Mouse (Mus musculus): ENCODE data around the gene Cabp1.
A peak's percentile ranks its signal among the peaks of the same experiment; 100 is the strongest.
"Not testable (repeated sequence)": the region's sequence is repeated elsewhere in the genome, so short reads cannot be mapped to it uniquely, and the experiment has no call there.

The Cabp1 gene

DNA sequence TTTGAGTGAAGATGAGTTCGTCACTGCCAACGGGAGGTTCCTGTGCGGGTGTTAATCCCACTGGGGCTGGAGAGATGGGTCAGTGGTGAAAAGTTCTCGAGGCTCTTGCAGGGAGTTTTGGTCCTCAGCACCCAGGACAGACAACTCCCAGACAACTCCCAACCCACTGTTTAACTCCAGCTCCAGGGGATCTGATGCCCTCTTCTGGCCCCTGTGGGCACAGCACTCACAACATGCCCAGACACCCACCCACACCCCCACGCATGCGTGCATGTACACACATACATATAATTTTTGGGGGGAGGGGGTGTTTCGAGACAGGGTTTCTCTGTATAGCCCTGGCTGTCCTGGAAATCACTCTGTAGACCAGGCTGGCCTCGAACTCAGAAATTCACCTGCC lies 30.6 kb downstream of the Cabp1 start:
- Histone ChIP-seq H3K36me3 (ENCODE audit: insufficient read depth, low read length) (peaks cover 5% of the 10 kb centered on the region; the same call in 1 of the 2 replicates), H3K4me3 (replicated peaks; ENCODE audit: low read length) (peak overlapping the region; percentile 68), H3K4me1 (replicated peaks; ENCODE audit: low read depth, low read length) (peaks cover 81% of the 10 kb centered on the region), H3K27me3 (ENCODE audit: insufficient read depth, low read length) (no peaks in the 10 kb centered on the region), H3K9me3 (ENCODE audit: low read length) (no peaks in the 10 kb centered on the region)
- peak; percentile 43 for TF ChIP-seq CTCF (conservative IDR thresholded peaks at IDR 0.05; ENCODE audit: low read length)
- TF ChIP-seq NANOG (IDR thresholded peaks at IDR 0.05; ENCODE audit: borderline replicate concordance, low read length) = no peak

DNA sequence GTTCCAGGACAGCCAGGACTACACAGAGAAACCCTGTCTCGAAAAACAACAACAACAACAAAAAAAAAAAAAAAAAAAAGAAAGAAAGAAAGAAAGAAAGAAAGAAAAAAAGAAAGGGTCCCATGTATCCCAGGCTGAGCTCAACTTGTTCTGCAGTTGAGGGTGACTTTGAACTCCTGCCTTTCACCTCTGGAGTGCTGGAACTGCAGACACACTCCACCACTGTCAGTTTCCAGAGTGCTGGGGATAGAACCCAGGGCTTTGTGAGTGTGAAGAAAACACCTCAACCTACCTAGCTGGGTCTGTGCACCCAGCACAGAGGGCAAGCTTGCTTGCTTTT lies 32.3 kb downstream of the Cabp1 start:
- H3K27me3 ChIP-seq (ENCODE audit: insufficient read depth, low read length); H3K36me3 ChIP-seq (ENCODE audit: insufficient read depth, low read length); H3K4me3 ChIP-seq (replicated peaks; ENCODE audit: low read length); H3K9me3 ChIP-seq (ENCODE audit: low read length): not testable (repeated sequence)
- peaks cover 68% of the 10 kb centered on the region for H3K4me1 ChIP-seq (replicated peaks; ENCODE audit: low read depth, low read length)

DNA sequence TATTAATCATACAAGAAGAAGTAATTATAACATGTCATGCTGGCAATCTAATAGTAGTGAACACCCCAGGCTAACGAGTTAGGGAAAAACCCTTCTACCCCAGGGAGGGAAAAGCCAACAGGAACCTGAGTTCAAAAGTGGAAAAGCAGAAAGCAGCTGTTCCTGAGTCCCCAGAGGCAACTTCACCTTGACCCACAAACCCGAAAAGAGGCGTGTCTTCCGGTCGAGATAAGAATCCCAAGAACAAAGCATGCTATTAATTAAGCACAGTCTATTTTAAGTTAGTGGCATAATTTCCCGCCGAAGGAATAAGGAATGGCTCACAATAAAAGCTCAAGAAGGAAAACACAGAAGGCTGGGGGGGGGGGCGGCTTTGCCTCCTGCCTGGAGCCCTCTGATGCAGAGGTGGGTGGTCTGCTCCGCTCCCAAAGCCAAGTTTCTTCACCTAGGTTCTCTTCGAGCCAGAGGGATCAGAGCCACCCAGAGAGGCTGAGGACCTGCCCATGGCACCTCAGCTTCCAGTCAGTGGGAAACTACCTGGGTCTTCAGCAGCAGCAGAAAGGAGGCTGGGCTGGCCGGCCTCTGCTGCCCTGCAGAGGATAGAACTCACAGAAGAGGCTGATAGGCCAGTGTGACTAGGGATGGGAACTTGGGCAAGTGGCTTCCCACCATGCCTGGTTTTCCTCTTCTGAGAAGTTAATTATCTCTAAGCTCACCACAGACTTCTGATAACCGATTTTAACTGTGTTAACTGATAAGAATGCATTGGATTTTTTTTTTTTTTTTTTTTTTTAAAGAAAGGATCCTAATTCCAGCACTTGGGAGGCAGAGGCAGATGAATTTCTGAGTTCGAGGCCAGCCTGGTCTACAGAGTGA lies 32.9 kb downstream of the Cabp1 start:
- Histone ChIP-seq H3K4me3 (replicated peaks; ENCODE audit: low read length) (peak overlapping the region; percentile 43), H3K9me3 (ENCODE audit: low read length) (no peaks in the 10 kb centered on the region), H3K4me1 (replicated peaks; ENCODE audit: low read depth, low read length) (peaks cover 68% of the 10 kb centered on the region), H3K27me3 (ENCODE audit: insufficient read depth, low read length) (no peaks in the 10 kb centered on the region), H3K36me3 (ENCODE audit: insufficient read depth, low read length) (peaks cover 3% of the 10 kb centered on the region)
- TF ChIP-seq POU5F1 (IDR thresholded peaks at IDR 0.05; ENCODE audit: borderline replicate concordance, low read length) (no peak), NANOG (IDR thresholded peaks at IDR 0.05; ENCODE audit: borderline replicate concordance, low read length) (no peak), CTCF (conservative IDR thresholded peaks at IDR 0.05; ENCODE audit: low read length) (no peak)

DNA sequence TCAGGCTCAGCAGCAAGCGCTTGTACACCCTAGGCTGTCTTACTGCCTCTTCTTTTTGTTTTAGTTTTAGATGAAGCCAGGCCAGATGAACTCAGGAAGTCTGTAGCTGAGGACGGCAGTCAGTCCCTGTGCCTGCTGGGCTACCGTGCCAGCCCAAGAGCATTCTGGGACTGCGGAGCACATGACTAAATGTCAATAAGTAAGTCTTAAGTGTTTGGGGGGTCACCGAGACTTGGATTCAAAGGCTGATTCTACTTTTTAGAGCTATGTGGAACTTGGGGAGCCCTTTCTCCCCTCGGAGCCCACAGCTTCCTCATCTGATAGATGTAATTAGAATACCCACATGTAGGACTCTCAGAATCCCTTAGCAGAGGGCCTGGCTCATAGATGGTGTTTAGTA lies 33.5 kb downstream of the Cabp1 start:
- Histone ChIP-seq H3K36me3 (ENCODE audit: insufficient read depth, low read length) (peaks cover 9% of the 10 kb centered on the region), H3K4me1 (replicated peaks; ENCODE audit: low read depth, low read length) (peaks cover 70% of the 10 kb centered on the region), H3K9me3 (ENCODE audit: low read length) (no peaks in the 10 kb centered on the region), H3K27me3 (ENCODE audit: insufficient read depth, low read length) (no peaks in the 10 kb centered on the region), H3K4me3 (replicated peaks; ENCODE audit: low read length) (peak overlapping the region; percentile 43)
- TF ChIP-seq NANOG (IDR thresholded peaks at IDR 0.05; ENCODE audit: borderline replicate concordance, low read length) (no peak), CTCF (conservative IDR thresholded peaks at IDR 0.05; ENCODE audit: low read length) (no peak), POU5F1 (IDR thresholded peaks at IDR 0.05; ENCODE audit: borderline replicate concordance, low read length) (no peak)

DNA sequence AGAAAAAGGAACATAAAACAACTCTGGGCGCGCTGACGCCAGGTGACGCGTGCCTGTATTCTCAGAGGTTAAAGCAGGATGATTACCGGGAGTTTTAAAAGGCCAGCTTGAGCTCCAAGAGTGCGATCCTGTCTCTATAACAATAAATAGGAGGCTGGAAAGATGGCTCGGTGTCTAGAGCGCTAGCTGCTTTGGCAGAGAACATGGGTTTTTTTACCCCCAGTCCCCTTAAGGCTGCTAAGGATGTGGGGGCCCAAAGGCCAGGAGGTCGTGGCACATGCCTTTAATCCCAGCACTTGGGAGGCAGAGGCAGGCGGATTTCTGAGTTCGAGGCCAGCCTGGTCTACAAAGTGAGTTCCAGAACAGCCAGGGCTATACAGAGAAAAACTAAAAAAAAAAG lies 35.0 kb downstream of the Cabp1 start:
- no peaks in the 10 kb centered on the region for H3K9me3 ChIP-seq (ENCODE audit: low read length)

DNA sequence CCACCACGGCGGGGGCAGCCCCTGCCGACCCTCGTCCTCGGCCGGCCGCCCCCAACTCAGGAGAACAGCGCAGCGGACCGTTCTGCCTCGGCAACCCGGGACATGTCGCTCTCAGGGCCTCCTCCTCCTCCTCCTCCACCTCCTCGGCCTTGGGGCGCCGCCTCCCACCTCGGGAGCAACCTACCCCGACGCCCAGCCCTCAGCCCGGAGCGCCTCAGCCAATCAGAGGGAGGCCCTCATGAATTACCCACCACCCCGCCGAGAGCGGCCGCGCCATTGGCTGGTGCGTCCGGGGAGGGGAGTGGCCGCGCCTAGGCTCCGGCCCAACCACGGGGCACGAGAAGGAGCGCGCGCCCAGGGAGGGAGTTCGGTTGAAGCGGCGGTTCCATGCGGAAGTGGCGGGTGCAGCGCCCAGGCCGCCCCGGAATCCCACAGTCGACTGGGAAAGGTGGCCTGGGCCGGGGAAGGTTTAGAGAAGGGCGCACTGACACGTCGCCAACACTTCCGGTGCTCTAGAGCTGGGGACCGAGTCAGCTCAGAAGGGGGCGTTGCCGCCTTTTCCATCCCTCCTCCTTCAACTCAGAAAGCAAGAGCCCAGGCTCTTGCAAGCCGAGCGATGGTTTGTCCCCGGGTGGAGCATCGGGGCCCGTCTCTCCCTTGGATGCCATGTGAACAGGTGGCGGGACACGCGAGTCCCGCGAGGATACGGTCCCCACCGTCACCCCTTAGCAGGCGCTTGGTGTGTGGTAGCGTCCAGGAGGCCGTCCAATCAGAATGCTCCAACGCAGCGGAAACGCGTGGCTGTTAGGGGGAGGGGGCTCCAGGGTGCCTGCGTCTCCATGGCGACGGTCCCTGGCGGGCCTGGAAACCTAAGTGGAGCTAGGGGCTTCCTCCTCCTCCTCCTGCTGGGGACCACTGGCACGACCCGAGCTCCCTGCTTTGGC lies 35.9 kb downstream of the Cabp1 start, which contains the start of gene Mlec:
Gene Mlec, minus strand, starts transcription at position 140 of the 944 bp plus-strand sequence.
- Histone ChIP-seq H3K27me3 (ENCODE audit: insufficient read depth, low read length) (no peaks in the 10 kb centered on the region), H3K36me3 (ENCODE audit: insufficient read depth, low read length) (peaks cover 27% of the 10 kb centered on the region), H3K4me3 (replicated peaks; ENCODE audit: low read length) (peak within 1 kb of the TSS; percentile 99), H3K4me1 (replicated peaks; ENCODE audit: low read depth, low read length) (peaks cover 80% of the 10 kb centered on the region), H3K9me3 (ENCODE audit: low read length) (no peaks in the 10 kb centered on the region)
- TF ChIP-seq CTCF (conservative IDR thresholded peaks at IDR 0.05; ENCODE audit: low read length) = no peak

More for the DNA sequence above, 35.0 kb downstream of the Cabp1 start:
- no peak for TF ChIP-seq CTCF (conservative IDR thresholded peaks at IDR 0.05; ENCODE audit: low read length)
- TF ChIP-seq NANOG (IDR thresholded peaks at IDR 0.05; ENCODE audit: borderline replicate concordance, low read length) = no peak
- no peak for TF ChIP-seq POU5F1 (IDR thresholded peaks at IDR 0.05; ENCODE audit: borderline replicate concordance, low read length)
- Histone ChIP-seq H3K4me3 (replicated peaks; ENCODE audit: low read length) (peak overlapping the region; percentile 99), H3K36me3 (ENCODE audit: insufficient read depth, low read length) (peaks cover 19% of the 10 kb centered on the region), H3K27me3 (ENCODE audit: insufficient read depth, low read length) (no peaks in the 10 kb centered on the region), H3K4me1 (replicated peaks; ENCODE audit: low read depth, low read length) (peaks cover 79% of the 10 kb centered on the region)

DNA sequence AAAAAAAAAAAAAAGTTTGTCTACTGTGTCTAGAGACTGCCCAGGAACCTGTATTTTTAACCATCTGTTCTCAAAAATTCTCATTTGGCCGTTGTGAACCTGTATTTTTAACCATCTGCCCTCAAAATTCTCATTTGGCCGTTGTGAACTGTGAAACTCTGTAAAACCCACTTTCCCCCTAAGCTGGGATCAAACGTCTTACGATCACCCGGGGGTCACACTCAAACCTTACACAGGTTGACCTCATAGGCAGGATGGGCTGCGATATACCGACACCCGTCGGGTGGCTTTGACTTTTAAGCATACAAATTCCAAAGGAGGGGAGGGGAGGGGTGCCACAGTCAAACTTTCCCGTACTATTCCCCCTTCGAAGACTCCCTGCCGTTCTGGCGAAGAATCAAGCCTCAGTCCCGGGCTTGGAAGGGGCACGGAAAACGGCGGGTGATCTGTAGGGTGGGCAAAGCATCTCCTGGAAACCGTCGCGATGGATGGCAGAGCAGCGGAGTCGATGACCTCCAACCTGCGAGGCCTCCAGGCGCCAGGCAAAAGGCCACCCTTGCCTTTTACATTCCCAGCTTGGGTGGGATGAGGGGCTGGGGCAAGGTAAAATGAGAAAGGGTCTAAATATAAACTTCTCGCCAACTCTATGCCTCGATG lies 37.1 kb downstream of the Cabp1 start:
- TF ChIP-seq CTCF (conservative IDR thresholded peaks at IDR 0.05; ENCODE audit: low read length) = no peak
- no peak for TF ChIP-seq POU5F1 (IDR thresholded peaks at IDR 0.05; ENCODE audit: borderline replicate concordance, low read length)
- no peak for TF ChIP-seq NANOG (IDR thresholded peaks at IDR 0.05; ENCODE audit: borderline replicate concordance, low read length)
- Histone ChIP-seq H3K4me1 (replicated peaks; ENCODE audit: low read depth, low read length) (peaks cover 82% of the 10 kb centered on the region), H3K9me3 (ENCODE audit: low read length) (no peaks in the 10 kb centered on the region), H3K36me3 (ENCODE audit: insufficient read depth, low read length) (peaks cover 40% of the 10 kb centered on the region), H3K27me3 (ENCODE audit: insufficient read depth, low read length) (no peaks in the 10 kb centered on the region), H3K4me3 (replicated peaks; ENCODE audit: low read length) (peak overlapping the region; percentile 99)

DNA sequence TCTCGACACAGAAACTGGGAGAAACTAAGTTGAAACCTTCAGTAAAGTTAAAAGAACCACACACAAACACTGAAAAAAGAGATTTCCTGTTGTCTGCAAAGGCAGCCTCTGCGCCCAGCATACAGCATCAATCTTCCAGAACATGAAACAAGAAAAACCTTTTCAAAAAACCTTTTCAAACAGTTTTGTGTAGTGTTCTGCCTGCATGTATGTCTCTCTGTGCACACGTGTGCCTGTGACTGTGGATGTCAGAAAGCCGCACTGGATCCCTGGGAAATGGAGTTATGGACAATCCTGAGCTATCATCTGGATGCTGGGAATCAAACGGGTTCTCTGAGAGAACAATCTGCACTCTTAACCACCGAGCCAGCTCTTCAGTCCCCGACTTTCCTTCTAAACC lies 37.8 kb downstream of the Cabp1 start:
- peaks cover 45% of the 10 kb centered on the region for H3K36me3 ChIP-seq (ENCODE audit: insufficient read depth, low read length)
- no peaks in the 10 kb centered on the region for H3K9me3 ChIP-seq (ENCODE audit: low read length)
- no peaks in the 10 kb centered on the region for H3K27me3 ChIP-seq (ENCODE audit: insufficient read depth, low read length)
- H3K4me1 ChIP-seq (replicated peaks; ENCODE audit: low read depth, low read length) = peaks cover 84% of the 10 kb centered on the region
- H3K4me3 ChIP-seq (replicated peaks; ENCODE audit: low read length) = peak overlapping the region; percentile 99
- TF ChIP-seq NANOG (IDR thresholded peaks at IDR 0.05; ENCODE audit: borderline replicate concordance, low read length) (no peak), POU5F1 (IDR thresholded peaks at IDR 0.05; ENCODE audit: borderline replicate concordance, low read length) (no peak)

All from E14TG2a.4 (cell line).